Mouse (Mus musculus) adrenal gland, postnatal 25 days (tissue): Measurements from ENCODE around the gene Aqp8. TPM values are rescaled to one million over a fixed set of nuclear protein-coding genes. Genes with fewer than 3 reads are reported as not detected.

Experiments
- DNase-seq: peaks from one replicate; pipeline ENCODE4 v3.0.0; 2021; ENCODE audit warnings: mixed read lengths
- long read RNA-seq: library from polyadenylated mRNA; stranded (forward); transcript quantifications from one replicate; pipeline ENCODE4 v2.0.0, GENCODE M21; 2021
- total RNA-seq: library from RNA; stranded (reverse); gene quantifications from 2 replicates; pipeline ENCODE4 v1.2.3, GENCODE M21; 2021

Gene Aqp8
- total RNA-seq: not detected in 2 replicates
- long read RNA-seq, transcript Aqp8-201 (6 exons, 1,487 nt): major isoform, 35 of 43 reads
- long read RNA-seq, transcript Aqp8-202 (6 exons, 1,451 nt): minor isoform, 6 of 43 reads
- long read RNA-seq, partial matches to known transcripts: 1 of 43 reads
- long read RNA-seq, other reads (novel, unspliced or antisense): 1 of 43 reads

- peak; percentile 19 for DNase-seq
These were observed at the start of gene Aqp8 for GRCm38 (mm10) chr7:123462070-123462501. Gene Aqp8, plus strand, starts transcription at chr7:123462291.

- no peak for DNase-seq
These were observed 45.3 kb upstream of the Aqp8 start for GRCm38 (mm10) chr7:123416803-123417202.

- DNase-seq: no peak
These were observed 44.4 kb upstream of the Aqp8 start for GRCm38 (mm10) chr7:123417661-123418060.

- no peak for DNase-seq
These were observed 42.1 kb upstream of the Aqp8 start for GRCm38 (mm10) chr7:123419984-123420383.

- DNase-seq: no peak
These were observed 40.1 kb upstream of the Aqp8 start for GRCm38 (mm10) chr7:123421958-123422357.

GRCm38 (mm10) chr7:123424281-123424680 lies 37.8 kb upstream of the Aqp8 start:
- DNase-seq: no peak

GRCm38 (mm10) chr7:123425134-123425757 lies 36.8 kb upstream of the Aqp8 start:
- no peak for DNase-seq

GRCm38 (mm10) chr7:123429624-123430410 lies 32.3 kb upstream of the Aqp8 start:
- DNase-seq: peak; percentile 29

GRCm38 (mm10) chr7:123430411-123430705 lies 31.7 kb upstream of the Aqp8 start:
- peak; percentile 48 for DNase-seq

GRCm38 (mm10) chr7:123431206-123431605 lies 30.9 kb upstream of the Aqp8 start:
- no peak for DNase-seq

- DNase-seq: no peak
These were observed 20.0 kb upstream of the Aqp8 start for GRCm38 (mm10) chr7:123442079-123442478.

- no peak for DNase-seq
These were observed 13.3 kb upstream of the Aqp8 start for GRCm38 (mm10) chr7:123448794-123449193.

- DNase-seq: no peak
These were observed 12.4 kb upstream of the Aqp8 start for GRCm38 (mm10) chr7:123449676-123450075.

GRCm38 (mm10) chr7:123450515-123450914 lies 11.6 kb upstream of the Aqp8 start:
- no peak for DNase-seq

- DNase-seq: no peak
These were observed 9.5 kb upstream of the Aqp8 start for GRCm38 (mm10) chr7:123452551-123452950.

GRCm38 (mm10) chr7:123453066-123453465 lies 9.0 kb upstream of the Aqp8 start:
- no peak for DNase-seq

- DNase-seq: no peak
These were observed 7.0 kb upstream of the Aqp8 start for GRCm38 (mm10) chr7:123455088-123455487.

GRCm38 (mm10) chr7:123458309-123458708 lies 3.8 kb upstream of the Aqp8 start:
- no peak for DNase-seq

- no peak for DNase-seq
These were observed 2.8 kb upstream of the Aqp8 start for GRCm38 (mm10) chr7:123459247-123459646.

GRCm38 (mm10) chr7:123461316-123461715 lies 775 bp upstream of the Aqp8 start:
- no peak for DNase-seq

- no peak for DNase-seq
These were observed 1.5 kb downstream of the Aqp8 start for GRCm38 (mm10) chr7:123463569-123463968.

GRCm38 (mm10) chr7:123465692-123466387 lies 3.7 kb downstream of the Aqp8 start:
- DNase-seq: peak; percentile 69

- no peak for DNase-seq
These were observed 5.9 kb downstream of the Aqp8 start for GRCm38 (mm10) chr7:123467961-123468360.
